Mouse (Mus musculus) right cerebral cortex, adult 18-20 months (tissue): ENCODE measurements around the gene Myo18a.

Experiments
- DNase-seq: peaks from one replicate; pipeline ENCODE4 v3.0.0; 2022; ENCODE audit warnings: mixed read lengths

The Myo18a gene

GRCm38 (mm10) chr11:77874685-77875231 lies 111.7 kb downstream of the Myo18a start:
- DNase-seq, result no peak

- no peak for DNase-seq
These were observed 112.2 kb downstream of the Myo18a start for GRCm38 (mm10) chr11:77875269-77875668.

GRCm38 (mm10) chr11:77875847-77876759 lies 113.1 kb downstream of the Myo18a start:
- no peak for DNase-seq

- no peak for DNase-seq
These were observed 113.7 kb downstream of the Myo18a start for GRCm38 (mm10) chr11:77876760-77877148.

- no peak for DNase-seq
These were observed 121.6 kb downstream of the Myo18a start for GRCm38 (mm10) chr11:77884524-77885245.

- DNase-seq, result no peak
These were observed 122.2 kb downstream of the Myo18a start for GRCm38 (mm10) chr11:77885246-77885575.

- peak; percentile 65 for DNase-seq
These were observed 124.4 kb downstream of the Myo18a start for GRCm38 (mm10) chr11:77887373-77887960.

GRCm38 (mm10) chr11:77888846-77889245 lies 125.8 kb downstream of the Myo18a start:
- no peak for DNase-seq

- no peak for DNase-seq
These were observed 126.4 kb downstream of the Myo18a start for GRCm38 (mm10) chr11:77889484-77889883.

- DNase-seq, result no peak
These were observed 127.7 kb downstream of the Myo18a start for GRCm38 (mm10) chr11:77890648-77891258.

- no peak for DNase-seq
These were observed 129.8 kb downstream of the Myo18a start for GRCm38 (mm10) chr11:77892883-77893282.

- no peak for DNase-seq
These were observed 130.2 kb downstream of the Myo18a start for GRCm38 (mm10) chr11:77893283-77893682.

GRCm38 (mm10) chr11:77893787-77894718 lies 131.0 kb downstream of the Myo18a start, which contains the start of gene Pipox:
Pipox (minus strand) TSS chr11:77894096.
- DNase-seq, result peak; percentile 81

GRCm38 (mm10) chr11:77894967-77895366 lies 131.9 kb downstream of the Myo18a start:
- DNase-seq, result no peak

GRCm38 (mm10) chr11:77896011-77896410 lies 133.0 kb downstream of the Myo18a start:
- DNase-seq, result no peak

GRCm38 (mm10) chr11:77896480-77896819 lies 133.4 kb downstream of the Myo18a start:
- DNase-seq, result no peak

GRCm38 (mm10) chr11:77896820-77897805 lies 134.1 kb downstream of the Myo18a start:
- DNase-seq, result no peak

- no peak for DNase-seq
These were observed 137.1 kb downstream of the Myo18a start for GRCm38 (mm10) chr11:77900187-77900586.

- no peak for DNase-seq
These were observed 137.7 kb downstream of the Myo18a start for GRCm38 (mm10) chr11:77900696-77901095.

GRCm38 (mm10) chr11:77901366-77901765 lies 138.3 kb downstream of the Myo18a start:
- no peak for DNase-seq
